Mouse (Mus musculus) MEL (cell line): ENCODE data around the gene Ranbp1. TPM values are rescaled to one million over a fixed set of nuclear protein-coding genes. Genes with fewer than 3 reads are reported as not detected.

ENCODE experiments used
- DNase-seq: peaks from one replicate; pipeline ENCODE4 v3.0.0; 2011; ENCODE audit warnings: low read depth, low spot score
- H3K27ac ChIP-seq: 2 replicates; pipeline ENCODE4 v1.5.1; 2012; ENCODE audit warnings: low read depth, mild to moderate bottlenecking, control low read depth, low read length, moderate library complexity; ENCODE audit not compliant: control insufficient read depth
- H3K27me3 ChIP-seq, 2 experiments: fragments of 150-350 bp in 1 of 2; sonication (generic) in 1 of 2; 2 replicates each; pipeline ENCODE4 v1.6.1; 2012; ENCODE audit warnings: low read length in 2 of 2, mild to moderate bottlenecking in 2 of 2, improper control_type of control experiment in 1 of 2, moderate library complexity in 1 of 2; ENCODE audit not compliant: insufficient read depth in 2 of 2, control insufficient read depth in 1 of 2
- H3K36me3 ChIP-seq, 2 experiments: 2 replicates each; pipeline ENCODE4 v1.6.1; 2012 to 2014; ENCODE audit warnings: low read length in 2 of 2, improper control_type of control experiment in 1 of 2, inconsistent platforms in 1 of 2, mild to moderate bottlenecking in 1 of 2; ENCODE audit not compliant: insufficient read depth in 2 of 2, control insufficient read depth in 1 of 2
- H3K4me1 ChIP-seq, 2 experiments: fragments of 150-350 bp in 1 of 2; sonication (generic) in 1 of 2; 2 replicates each; pipeline ENCODE4 v1.6.1; 2012; ENCODE audit warnings: low read length in 2 of 2, improper control_type of control experiment in 1 of 2, mild to moderate bottlenecking in 1 of 2; ENCODE audit not compliant: insufficient read depth in 2 of 2, control insufficient read depth in 1 of 2
- H3K4me3 ChIP-seq, 2 experiments: fragments of 150-350 bp in 1 of 2; sonication (generic) in 1 of 2; 2 replicates each; pipeline ENCODE4 v1.5.1; 2012; ENCODE audit warnings: low read depth in 2 of 2, low read length in 2 of 2, mild to moderate bottlenecking in 2 of 2, moderate library complexity in 2 of 2, control low read depth in 1 of 2, improper control_type of control experiment in 1 of 2; ENCODE audit not compliant: control insufficient read depth in 1 of 2, insufficient read depth in 1 of 2
- H3K79me2 ChIP-seq: 2 replicates; pipeline ENCODE4 v1.6.1; 2012; ENCODE audit warnings: mild to moderate bottlenecking, low read length, moderate library complexity; ENCODE audit not compliant: control insufficient read depth, poor library complexity, insufficient read depth
- H3K9ac ChIP-seq: 2 replicates; pipeline ENCODE4 v1.6.1; 2012; ENCODE audit warnings: low read depth, mild to moderate bottlenecking, control low read depth, low read length, moderate library complexity; ENCODE audit not compliant: control insufficient read depth, poor library complexity, severe bottlenecking
- H3K9me3 ChIP-seq: fragments of 150-350 bp; sonication (generic); replicated peaks from 2 replicates; pipeline ENCODE4 v1.6.1; 2012; ENCODE audit warnings: mild to moderate bottlenecking, low read length, improper control_type of control experiment, moderate library complexity; ENCODE audit not compliant: insufficient read depth
- BHLHE40 ChIP-seq: IDR thresholded peaks from 2 replicates; pipeline ENCODE4 v1.6.1; 2012; ENCODE audit warnings: low read depth, mild to moderate bottlenecking, inconsistent platforms, low read length, improper control_type of control experiment, borderline replicate concordance
- CHD1 ChIP-seq: IDR thresholded peaks from 2 replicates; pipeline ENCODE4 v1.6.1; 2012; ENCODE audit warnings: low read depth, mild to moderate bottlenecking, inconsistent platforms, low read length, improper control_type of control experiment
- CTCF ChIP-seq, 3 experiments: IDR thresholded peaks in 2 of 3; conservative IDR thresholded peaks in 1 of 3; 2 replicates each; pipeline ENCODE4 v1.5.1; 2011 to 2012; ENCODE audit warnings: low read length in 3 of 3, low read depth in 2 of 3, mild to moderate bottlenecking in 2 of 3, improper control_type of control experiment in 1 of 3, inconsistent platforms in 1 of 3, mixed read lengths in 1 of 3, moderate library complexity in 1 of 3; ENCODE audit not compliant: control insufficient read depth in 1 of 3, insufficient read depth in 1 of 3, poor library complexity in 1 of 3, severe bottlenecking in 1 of 3
- E2F4 ChIP-seq: IDR thresholded peaks from 2 replicates; pipeline ENCODE4 v1.6.1; 2011; ENCODE audit warnings: low read depth, low read length, improper control_type of control experiment, borderline replicate concordance
- ELF1 ChIP-seq: IDR thresholded peaks from 2 replicates; pipeline ENCODE4 v1.6.1; 2014; ENCODE audit warnings: low read depth, mild to moderate bottlenecking, inconsistent platforms, low read length, improper control_type of control experiment, moderate library complexity
- ETS1 ChIP-seq: IDR thresholded peaks from 2 replicates; pipeline ENCODE4 v1.6.1; 2012; ENCODE audit warnings: low read depth, mild to moderate bottlenecking, inconsistent platforms, low read length, improper control_type of control experiment, moderate library complexity
- GABPA ChIP-seq: IDR thresholded peaks from 2 replicates; pipeline ENCODE4 v1.6.1; 2012; ENCODE audit warnings: low read depth, mild to moderate bottlenecking, inconsistent platforms, low read length, improper control_type of control experiment, moderate library complexity
- MAFK ChIP-seq: IDR thresholded peaks from 2 replicates; pipeline ENCODE4 v1.6.1; 2011; ENCODE audit warnings: low read depth, mild to moderate bottlenecking, low read length, improper control_type of control experiment, borderline replicate concordance
- MXI1 ChIP-seq: IDR thresholded peaks from 2 replicates; pipeline ENCODE4 v1.6.1; 2011; ENCODE audit warnings: mild to moderate bottlenecking, low read depth, low read length, improper control_type of control experiment
- MYC ChIP-seq: IDR thresholded peaks from 2 replicates; pipeline ENCODE4 v1.6.1; 2011; ENCODE audit warnings: low read depth, mild to moderate bottlenecking, low read length, improper control_type of control experiment, moderate library complexity
- NELFE ChIP-seq: IDR thresholded peaks from 2 replicates; pipeline ENCODE4 v1.6.1; 2011; ENCODE audit warnings: low read depth, low read length, improper control_type of control experiment
- NRF1 ChIP-seq: IDR thresholded peaks from 2 replicates; pipeline ENCODE4 v1.6.1; 2014; ENCODE audit warnings: low read depth, mild to moderate bottlenecking, inconsistent platforms, low read length, improper control_type of control experiment, moderate library complexity; ENCODE audit not compliant: poor library complexity, insufficient read depth, severe bottlenecking
- POLR2A ChIP-seq, 2 experiments: IDR thresholded peaks; 2 replicates each; pipeline ENCODE4 v1.6.1; 2011 to 2012; ENCODE audit warnings: low read length in 2 of 2, mild to moderate bottlenecking in 2 of 2, control low read depth in 1 of 2, improper control_type of control experiment in 1 of 2, low read depth in 1 of 2, moderate library complexity in 1 of 2; ENCODE audit not compliant: control insufficient read depth in 1 of 2, insufficient read depth in 1 of 2, poor library complexity in 1 of 2
- POLR2AphosphoS2 ChIP-seq: IDR thresholded peaks from 2 replicates; pipeline ENCODE4 v1.6.1; 2011; ENCODE audit warnings: low read length, improper control_type of control experiment
- POLR2AphosphoS5 ChIP-seq: IDR thresholded peaks from 2 replicates; pipeline ENCODE4 v1.6.1; 2012; ENCODE audit warnings: low read depth, borderline replicate concordance, mild to moderate bottlenecking, inconsistent platforms, low read length, moderate library complexity, mixed read lengths
- RCOR1 ChIP-seq: IDR thresholded peaks from 2 replicates; pipeline ENCODE4 v1.6.1; 2012; ENCODE audit warnings: low read depth, mild to moderate bottlenecking, inconsistent platforms, low read length, improper control_type of control experiment
- SIN3A ChIP-seq: IDR thresholded peaks from 2 replicates; pipeline ENCODE4 v1.6.1; 2012; ENCODE audit warnings: low read length, improper control_type of control experiment, inconsistent platforms
- SMC3 ChIP-seq: IDR thresholded peaks from 2 replicates; pipeline ENCODE4 v1.6.1; 2011; ENCODE audit warnings: low read depth, low read length, improper control_type of control experiment
- TAL1 ChIP-seq: IDR thresholded peaks from 2 replicates; pipeline ENCODE4 v1.6.1; 2012; ENCODE audit warnings: mild to moderate bottlenecking, inconsistent platforms, low read length, moderate library complexity, mixed read lengths
- TBP ChIP-seq: IDR thresholded peaks from 2 replicates; pipeline ENCODE4 v1.8.0; 2011; ENCODE audit warnings: low read depth, low read length, improper control_type of control experiment
- TCF12 ChIP-seq: IDR thresholded peaks from 2 replicates; pipeline ENCODE4 v1.6.1; 2014; ENCODE audit warnings: low read depth, mild to moderate bottlenecking, inconsistent platforms, low read length, improper control_type of control experiment, moderate library complexity
- USF1 ChIP-seq: IDR thresholded peaks from 2 replicates; pipeline ENCODE4 v1.6.1; 2014; ENCODE audit warnings: low read depth, mild to moderate bottlenecking, inconsistent platforms, low read length, improper control_type of control experiment, moderate library complexity
- ZC3H11A ChIP-seq: IDR thresholded peaks from 2 replicates; pipeline ENCODE4 v1.6.1; 2012; ENCODE audit warnings: low read depth, mild to moderate bottlenecking, inconsistent platforms, low read length, improper control_type of control experiment
- ZKSCAN1 ChIP-seq: IDR thresholded peaks from 2 replicates; pipeline ENCODE4 v1.6.1; 2012; ENCODE audit warnings: low read depth, mild to moderate bottlenecking, inconsistent platforms, low read length, improper control_type of control experiment, moderate library complexity
- ZMIZ1 ChIP-seq: IDR thresholded peaks from 2 replicates; pipeline ENCODE4 v1.6.1; 2012; ENCODE audit warnings: low read depth, mild to moderate bottlenecking, inconsistent platforms, low read length, improper control_type of control experiment, moderate library complexity
- ZNF384 ChIP-seq: IDR thresholded peaks from 2 replicates; pipeline ENCODE4 v1.6.1; 2012; ENCODE audit warnings: low read depth, mild to moderate bottlenecking, inconsistent platforms, low read length, improper control_type of control experiment
- polyA plus RNA-seq, 2 experiments: library from polyadenylated mRNA; stranded (reverse) in 1 of 2; unstranded in 1 of 2; fragments of >175 nt in 1 of 2; fragments of >200 nt in 1 of 2; gene quantifications; 2 replicates each; pipeline versions ENCODE4 v1.2.1 to v1.2.4; 2012; ENCODE audit warnings: low replicate concordance in 2 of 2, low read depth in 1 of 2; ENCODE audit not compliant: insufficient read length in 2 of 2, insufficient read depth in 1 of 2, missing spikeins in 1 of 2
- total RNA-seq: library from RNA; depleted of rRNA; stranded (reverse); fragments of 300-350 nt; gene quantifications from 2 replicates; pipeline ENCODE4 v1.2.3, GENCODE M21; 2012

Gene Ranbp1
- total and polyA plus RNA-seq, 3 experiments = 162 to 681 (median 440) TPM

GRCm38 (mm10) chr16:18231451-18231850, 17.1 kb downstream of the Ranbp1 start:
- no peak for TF ChIP-seq MXI1
- TF ChIP-seq CTCF (IDR thresholded peaks at IDR 0.05 in 2 of 3, conservative IDR thresholded peaks at IDR 0.05 in 1 of 3; ENCODE audit: control insufficient read depth in 1 of 3, insufficient read depth in 1 of 3, low read depth in 2 of 3, low read length in 3 of 3, poor library complexity in 1 of 3, severe bottlenecking in 1 of 3) = no peak
- TF ChIP-seq TBP = no peak
- TF ChIP-seq ETS1 = no peak
- no peak for TF ChIP-seq ZKSCAN1
- no peak for TF ChIP-seq NELFE
- no peak for TF ChIP-seq TCF12
- TF ChIP-seq ELF1 = no peak
- no peak for TF ChIP-seq E2F4
- TF ChIP-seq POLR2AphosphoS2 = no peak
- TF ChIP-seq ZNF384 = no peak
- TF ChIP-seq, all 39 proteins: peak for 0
- Histone ChIP-seq H3K4me3 (no peak overlapping the region), H3K79me2 (peaks cover 25% of the 10 kb centered on the region), H3K9me3 (no peaks in the 10 kb centered on the region), H3K9ac (no peak overlapping the region), H3K27me3 (no peaks in the 10 kb centered on the region), H3K36me3 (peaks cover 0 to 1% of the 10 kb centered on the region in 2 experiments; a peak in 1 of 4 replicates), H3K27ac (no peak overlapping the region), H3K4me1 (peaks cover 0 to 19% of the 10 kb centered on the region in 2 experiments; a peak in 3 of 4 replicates)
- DNase-seq = no peak

GRCm38 (mm10) chr16:18231047-18231446, 17.5 kb downstream of the Ranbp1 start:
- no peak for TF ChIP-seq SMC3
- no peak for TF ChIP-seq BHLHE40
- peaks cover 25% of the 10 kb centered on the region for H3K79me2 ChIP-seq
- H3K27ac ChIP-seq = no peak overlapping the region
- no peak for DNase-seq
- H3K27me3 ChIP-seq = no peaks in the 10 kb centered on the region
- H3K4me1 ChIP-seq = peaks cover 0 to 15% of the 10 kb centered on the region in 2 experiments; a peak in 3 of 4 replicates
- no peaks in the 10 kb centered on the region for H3K36me3 ChIP-seq
- H3K9me3 ChIP-seq = no peaks in the 10 kb centered on the region
- H3K4me3 ChIP-seq = no peak overlapping the region
- no peak overlapping the region for H3K9ac ChIP-seq

- H3K27me3 ChIP-seq = no peaks in the 10 kb centered on the region
These were observed 17.9 kb downstream of the Ranbp1 start for GRCm38 (mm10) chr16:18230617-18231016.

More at GRCm38 (mm10) chr16:18230617-18231016, 17.9 kb downstream of the Ranbp1 start:
- Histone ChIP-seq H3K4me3 (no peak overlapping the region), H3K9me3 (no peaks in the 10 kb centered on the region), H3K27ac (no peak overlapping the region), H3K36me3 (no peaks in the 10 kb centered on the region), H3K9ac (no peak overlapping the region), H3K79me2 (peaks cover 25% of the 10 kb centered on the region), H3K4me1 (peaks cover 0 to 11% of the 10 kb centered on the region in 2 experiments; a peak in 2 of 4 replicates)
- TF ChIP-seq MAFK (no peak), BHLHE40 (no peak), MYC (no peak), NELFE (no peak), MXI1 (no peak), CTCF (IDR thresholded peaks at IDR 0.05 in 2 of 3, conservative IDR thresholded peaks at IDR 0.05 in 1 of 3; ENCODE audit: control insufficient read depth in 1 of 3, insufficient read depth in 1 of 3, low read depth in 2 of 3, low read length in 3 of 3, poor library complexity in 1 of 3, severe bottlenecking in 1 of 3) (no peak), NRF1 (no peak), ZNF384 (no peak), ZC3H11A (no peak), GABPA (no peak), CHD1 (no peak), POLR2AphosphoS5 (no peak), USF1 (no peak), ZMIZ1 (no peak), POLR2A (IDR thresholded peaks at IDR 0.05; ENCODE audit: control insufficient read depth in 1 of 2, insufficient read depth in 1 of 2, low read depth in 1 of 2, low read length in 2 of 2, poor library complexity in 1 of 2) (no peak), POLR2AphosphoS2 (no peak), TAL1 (no peak), SIN3A (no peak), RCOR1 (no peak)
- DNase-seq = no peak
